Mouse (Mus musculus) activated CD4-positive, CD25-positive, alpha-beta regulatory T cell, adult 4 months (primary cell): ENCODE measurements at regions not wholly inside any gene's neighbourhood (a gene's known extent, or its start where the extent isn't known, plus 50 kb on each side); places are given as distances from the start of the nearest gene placed in this dataset.
"Not testable (repeated sequence)": the region's sequence is repeated elsewhere in the genome, so short reads cannot be mapped to it uniquely, and the experiment has no call there.

Experiments
- ATAC-seq: one replicate; pipeline ENCODE4 v1.8.0; 2017

- no peak for ATAC-seq
Measured at GRCm38 (mm10) chr6:31011407-31012020, 52.6 kb upstream of the Klf14 start.

DNA sequence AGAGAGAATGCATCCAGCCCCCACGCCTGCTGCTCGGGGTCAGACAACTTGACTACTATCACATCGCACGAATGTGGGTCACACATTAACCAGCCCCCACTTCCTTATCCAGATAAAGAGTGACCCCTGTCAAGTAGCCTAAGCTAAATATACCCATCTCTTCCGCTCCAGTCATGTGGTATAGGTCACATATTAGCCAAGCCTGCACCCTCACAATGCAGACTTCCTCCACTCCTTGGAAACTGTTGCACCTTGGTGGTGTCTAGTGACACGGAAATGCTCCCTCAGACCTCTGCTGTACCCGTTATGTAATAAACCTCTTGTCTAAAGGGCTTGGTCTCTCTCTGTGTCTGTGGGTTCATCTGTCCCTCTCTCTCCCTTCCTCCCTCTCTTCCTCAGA, 57.7 kb upstream of the Klf14 start:
- no peak for ATAC-seq

- ATAC-seq = no peak
Measured at GRCm38 (mm10) chr6:31021776-31022175, 62.9 kb upstream of the Klf14 start.

GRCm38 (mm10) chr6:31029777-31030176, 70.9 kb upstream of the Klf14 start:
- ATAC-seq = no peak

DNA sequence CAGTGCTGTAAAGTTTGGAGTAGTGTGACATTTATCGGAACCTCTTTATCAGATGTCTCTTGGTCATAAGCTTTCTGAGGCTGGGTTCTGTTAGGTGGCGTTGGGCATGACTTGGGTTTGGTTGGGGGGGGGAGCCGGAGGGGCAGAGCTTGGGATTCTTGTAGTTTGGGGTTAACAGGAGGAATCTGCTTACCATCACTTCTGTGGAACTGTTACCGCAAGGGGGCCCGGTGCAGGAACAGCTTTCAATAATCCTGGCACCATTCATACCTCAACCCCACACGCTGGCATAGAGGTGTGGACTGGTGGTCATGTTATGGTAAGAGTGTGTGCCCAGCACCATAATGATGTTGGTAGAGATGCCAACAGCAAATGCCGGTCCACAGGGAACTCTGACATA, 72.1 kb upstream of the Klf14 start:
- ATAC-seq = no peak

DNA sequence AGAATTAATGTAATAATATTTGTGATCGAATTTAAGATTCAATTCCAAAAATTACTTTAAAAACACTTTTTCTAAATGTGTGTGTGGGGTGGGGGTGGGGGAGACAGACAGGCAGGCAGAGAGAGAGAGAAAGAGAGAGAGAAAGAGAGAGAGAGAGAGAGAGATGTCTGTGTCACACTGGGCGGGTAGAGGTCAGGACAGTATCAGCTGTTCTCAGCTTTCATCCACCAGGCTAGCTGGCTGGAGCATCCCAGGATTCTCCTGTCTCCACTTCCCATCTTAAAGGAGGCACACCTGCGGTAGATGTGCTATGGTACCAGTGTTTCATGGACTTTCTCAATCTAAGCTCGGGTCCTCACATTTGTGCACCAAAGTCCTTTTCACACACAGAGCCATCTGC, 73.3 kb upstream of the Klf14 start:
- no peak for ATAC-seq

GRCm38 (mm10) chr6:31032980-31033608, 74.2 kb upstream of the Klf14 start:
- peak; percentile 77 for ATAC-seq

DNA sequence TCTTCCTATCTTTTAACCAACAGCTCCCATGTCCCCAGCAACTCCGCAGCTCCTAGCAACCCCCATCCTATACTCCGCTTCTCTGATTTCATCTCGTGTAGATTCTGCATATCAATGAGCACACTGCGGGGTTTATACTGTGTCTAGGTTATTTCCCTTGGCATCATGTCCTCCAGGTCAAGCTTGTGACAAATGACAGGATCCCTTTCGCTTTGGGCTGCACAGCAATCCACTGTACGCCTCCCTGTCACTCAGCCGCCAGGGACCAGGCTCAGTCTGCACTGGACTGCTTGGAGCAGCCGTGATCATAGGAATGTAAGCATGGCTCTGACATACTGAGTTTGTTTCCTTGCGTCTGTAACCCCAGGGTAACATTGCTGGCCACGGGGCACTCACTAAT, 75.9 kb upstream of the Klf14 start:
- ATAC-seq = no peak

DNA sequence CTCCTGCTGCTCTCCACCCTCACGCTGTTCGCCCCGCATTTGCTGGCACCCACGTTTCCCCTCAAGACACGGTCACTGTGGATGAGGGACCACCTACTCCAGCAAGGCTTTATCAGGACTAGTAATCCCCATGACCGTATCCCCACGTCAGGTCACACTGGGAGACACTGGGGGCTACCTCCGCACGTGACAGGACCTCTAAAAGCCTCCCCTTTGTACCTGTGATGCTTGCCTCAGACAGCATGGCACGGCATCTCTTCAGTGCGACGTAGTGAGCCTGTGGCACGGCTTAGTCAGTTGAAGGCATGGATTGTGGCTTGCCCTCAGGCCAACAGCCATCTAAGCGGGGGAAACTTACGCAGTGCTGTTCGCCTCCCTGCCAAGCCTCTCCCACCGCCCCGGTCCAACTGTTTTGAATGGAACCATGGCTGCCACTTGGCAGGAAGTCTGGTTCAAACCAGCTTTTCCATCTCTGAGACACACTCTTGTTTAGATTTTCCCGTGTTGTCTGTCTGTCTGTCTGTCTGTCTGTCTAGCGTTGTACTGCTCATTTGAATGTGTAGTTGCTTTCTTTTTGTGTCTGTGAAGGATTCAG, 79.0 kb upstream of the Klf14 start:
- ATAC-seq = no peak

- ATAC-seq = not testable (repeated sequence)
Measured at GRCm38 (mm10) chr6:31038445-31038844, 79.6 kb upstream of the Klf14 start.

GRCm38 (mm10) chr6:31039485-31039884, 80.6 kb upstream of the Klf14 start:
- ATAC-seq = no peak

DNA sequence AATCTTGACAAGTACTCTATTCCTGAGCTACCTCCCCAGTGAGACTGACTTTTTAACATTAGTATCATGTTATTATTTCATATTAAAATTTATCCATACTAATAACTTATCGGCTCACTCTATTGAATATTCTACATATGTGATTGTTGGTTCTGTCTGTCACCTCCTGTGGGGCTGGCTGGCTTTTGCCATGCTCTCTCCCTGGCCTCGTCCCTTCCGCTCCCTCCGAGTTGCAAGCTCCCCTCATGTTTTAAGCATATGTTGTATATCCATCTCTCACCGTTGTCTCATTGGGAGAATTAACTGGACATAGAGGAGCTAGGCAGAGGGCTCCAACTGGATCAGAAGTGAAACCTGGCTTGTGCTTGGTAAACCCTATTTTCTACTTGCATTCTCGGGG, 81.9 kb upstream of the Klf14 start:
- ATAC-seq = no peak

- ATAC-seq = no peak
Measured at GRCm38 (mm10) chr6:31043368-31043767, 84.5 kb upstream of the Klf14 start.

DNA sequence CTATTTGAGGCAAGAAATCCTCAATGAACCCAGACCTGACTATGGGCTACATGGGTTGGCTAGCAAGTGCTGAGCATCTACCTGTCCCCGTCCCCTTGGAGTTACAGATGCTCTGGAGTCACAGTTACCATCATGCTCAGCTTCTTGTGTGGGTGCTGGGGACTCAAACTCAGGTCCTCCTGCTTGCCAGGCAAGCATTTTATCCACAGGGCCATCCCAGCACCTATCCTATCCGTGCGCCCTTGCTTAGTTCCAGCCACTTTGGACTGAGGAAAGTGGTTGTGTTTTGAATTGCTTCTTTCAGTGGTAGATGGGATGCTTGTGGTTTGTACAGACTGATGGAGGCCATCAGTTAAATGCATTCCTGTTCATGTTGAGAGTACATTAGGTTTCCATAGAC, 85.0 kb upstream of the Klf14 start:
- no peak for ATAC-seq

GRCm38 (mm10) chr6:31046197-31046596, 87.3 kb upstream of the Klf14 start:
- ATAC-seq = no peak

- ATAC-seq = no peak
Measured at GRCm38 (mm10) chr6:31048920-31049576, 90.2 kb upstream of the Klf14 start.

GRCm38 (mm10) chr6:31050831-31051230, 92.0 kb upstream of the Klf14 start:
- no peak for ATAC-seq

DNA sequence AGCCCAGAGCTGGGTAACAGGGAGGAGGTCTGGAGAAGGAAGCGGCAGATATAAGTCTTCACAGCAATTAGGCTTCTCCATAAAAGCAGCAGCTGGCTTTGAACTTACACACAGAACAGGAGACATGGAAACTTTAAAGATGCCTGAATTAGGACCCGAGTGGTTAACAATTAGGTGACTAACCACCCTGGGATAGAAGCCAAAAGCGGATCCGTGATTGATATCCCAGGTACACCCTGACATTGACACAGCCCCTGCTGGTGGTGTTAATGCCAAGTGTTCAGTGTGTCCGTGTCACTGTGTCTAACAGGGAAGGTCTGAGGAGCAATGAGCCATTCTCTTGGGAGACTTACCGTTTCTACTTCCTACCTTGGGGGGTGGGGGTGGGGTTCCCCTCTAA, 92.9 kb upstream of the Klf14 start:
- ATAC-seq = no peak

DNA sequence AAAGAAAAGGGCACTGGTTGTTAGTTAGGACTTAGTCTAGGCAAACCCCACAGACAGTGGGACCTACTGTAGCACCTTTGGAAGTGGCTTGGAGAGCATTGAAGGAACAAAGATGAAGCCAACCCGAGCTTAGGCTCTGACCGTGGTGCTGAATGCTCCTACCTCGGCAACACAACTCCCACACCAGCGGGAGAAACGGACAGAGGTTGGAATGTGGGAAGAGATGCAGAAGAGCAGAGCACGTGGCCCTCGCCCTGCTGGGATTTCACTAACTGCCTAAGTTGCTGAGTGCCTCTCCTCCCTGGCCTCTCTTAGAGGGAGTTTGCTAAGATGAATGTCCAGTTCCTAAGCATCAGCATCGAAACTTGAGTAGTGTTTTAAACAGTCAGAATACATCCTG, 94.1 kb upstream of the Klf14 start:
- no peak for ATAC-seq

DNA sequence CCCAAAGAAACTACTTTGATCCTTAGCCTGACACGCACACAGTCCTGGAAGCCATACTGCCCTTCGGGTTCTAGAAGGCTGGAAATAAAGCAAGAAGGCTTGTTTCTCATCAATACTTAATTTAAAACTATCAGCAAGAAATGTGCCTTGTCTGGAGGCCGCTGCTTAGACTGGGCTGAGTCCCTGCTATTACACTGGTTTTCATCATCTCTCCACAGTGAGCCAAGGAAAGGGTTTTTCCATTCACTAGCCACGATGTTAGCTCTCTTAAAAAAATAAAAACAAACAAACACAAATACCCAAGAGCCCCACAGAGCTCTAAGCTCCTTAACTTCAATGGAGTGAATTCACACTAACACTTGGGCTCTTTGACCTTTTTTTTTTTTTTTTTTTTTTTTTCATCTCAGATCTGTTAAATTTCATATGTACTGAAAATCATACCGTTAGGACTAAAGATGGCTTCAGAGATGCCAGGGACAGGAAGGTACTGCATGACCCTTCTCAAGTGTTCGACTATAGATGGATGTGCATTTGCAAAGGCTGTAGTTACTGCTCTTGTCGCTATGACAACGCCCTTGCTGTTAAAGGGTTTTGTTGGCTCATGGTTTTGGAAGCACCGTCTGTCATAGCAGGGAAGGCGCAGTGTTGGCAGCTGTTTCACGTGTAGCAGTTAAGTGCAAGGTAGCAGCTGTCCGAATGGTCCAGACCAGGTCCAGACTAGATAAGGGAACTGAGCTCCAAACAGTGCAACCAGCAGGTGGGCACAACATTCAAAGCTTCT, 98.1 kb upstream of the Klf14 start:
- ATAC-seq = no peak

DNA sequence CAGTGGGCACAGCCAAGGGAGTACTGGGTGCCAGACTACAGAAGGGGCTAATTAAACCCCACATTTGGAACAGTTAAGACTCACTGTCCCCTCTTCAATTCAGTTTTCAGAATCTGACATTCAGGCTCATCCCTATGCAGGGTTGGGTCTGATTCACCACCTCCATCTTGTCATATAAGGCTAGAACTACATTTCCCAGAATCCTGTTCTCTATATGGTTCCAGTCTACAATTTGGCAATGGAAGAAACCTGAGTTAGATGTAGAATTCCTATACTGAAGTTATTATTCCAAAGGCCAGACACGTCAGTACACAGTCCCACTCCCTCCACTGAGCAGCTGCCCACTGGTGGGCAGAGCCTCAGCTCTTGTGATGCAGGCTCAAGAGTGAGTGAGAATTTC, 99.4 kb upstream of the Klf14 start:
- ATAC-seq = no peak

DNA sequence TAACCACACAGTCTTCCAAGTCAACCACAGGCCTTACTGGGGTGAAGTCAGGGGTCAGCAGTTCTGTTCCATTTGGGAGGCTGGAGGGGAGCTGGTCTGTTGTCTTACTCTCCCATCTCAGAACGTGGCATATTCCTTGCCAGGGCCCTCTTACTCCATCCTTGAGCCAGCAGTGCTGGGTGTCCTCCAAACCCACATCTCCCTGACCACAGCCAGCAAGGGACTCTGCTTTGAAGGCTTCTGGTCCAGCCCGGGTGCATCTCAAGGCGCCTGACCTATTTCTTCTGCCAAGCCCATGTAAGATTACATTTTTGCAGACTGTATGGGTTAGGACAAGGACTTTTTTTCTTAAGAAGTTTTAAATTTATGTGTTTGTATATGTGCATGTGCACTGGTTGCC, 100.1 kb upstream of the Klf14 start:
- ATAC-seq = no peak

DNA sequence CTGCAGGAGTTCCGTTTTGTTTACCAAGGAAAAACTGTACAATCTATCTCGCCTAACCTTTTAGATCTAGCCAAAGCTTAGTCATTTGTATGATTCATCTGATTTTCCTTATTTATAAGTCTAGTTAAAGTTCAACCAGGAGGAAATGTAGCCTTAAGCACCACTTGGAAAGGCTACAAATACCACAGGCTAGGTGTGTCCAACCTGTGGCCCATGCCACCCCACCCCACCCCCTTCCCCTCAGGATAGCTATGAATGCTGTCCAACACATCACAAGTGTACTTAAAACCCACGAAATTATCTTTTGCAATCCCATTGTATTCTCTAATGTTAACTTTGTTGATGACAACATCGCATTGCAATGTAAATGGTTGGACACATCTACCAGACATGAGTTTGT, 102.9 kb upstream of the Klf14 start:
- ATAC-seq = no peak
